Mouse (Mus musculus) lung, postnatal 0 days (tissue): ENCODE results near the gene Trmt10a. TPM values are rescaled to one million over a fixed set of nuclear protein-coding genes. Genes with fewer than 3 reads are reported as not detected.

Source experiments
- ATAC-seq: fragments of 200-750 bp; cut with Nextera tagmentation; 2 replicates; pipeline ENCODE4 v1.8.0; 2017; ENCODE audit warnings: moderate library complexity
- DNase-seq: peaks from one replicate; pipeline ENCODE4 v3.0.0-alpha.2; 2016; ENCODE audit warnings: low spot score
- H3K27ac ChIP-seq: fragments of 300-500 bp; sonication (generic); 2 replicates; pipeline ENCODE4 v1.5.1; 2014; ENCODE audit warnings: antibody characterized with exemption, mild to moderate bottlenecking, low read length, mixed read lengths
- H3K27me3 ChIP-seq: fragments of 300-500 bp; sonication (generic); replicated peaks from 2 replicates; pipeline ENCODE4 v1.6.1; 2014; ENCODE audit warnings: low read length, mixed read lengths; ENCODE audit not compliant: insufficient read depth
- H3K36me3 ChIP-seq: fragments of 300-500 bp; sonication (generic); 2 replicates; pipeline ENCODE4 v1.6.1; 2014; ENCODE audit warnings: low read length, mixed read lengths; ENCODE audit not compliant: insufficient read depth
- H3K4me1 ChIP-seq: fragments of 300-500 bp; sonication (generic); 2 replicates; pipeline ENCODE4 v1.6.1; 2014; ENCODE audit warnings: antibody characterized with exemption, low read depth, low read length, mixed read lengths; ENCODE audit not compliant: insufficient read depth
- H3K4me2 ChIP-seq: fragments of 300-500 bp; sonication (generic); replicated peaks from 2 replicates; pipeline ENCODE4 v1.6.1; 2014; ENCODE audit warnings: low read depth, mild to moderate bottlenecking, low read length, moderate library complexity, mixed read lengths
- H3K4me3 ChIP-seq: fragments of 300-500 bp; sonication (generic); 2 replicates; pipeline ENCODE4 v1.5.1; 2014; ENCODE audit warnings: low read depth, low read length
- H3K9ac ChIP-seq: fragments of 300-500 bp; sonication (generic); replicated peaks from 2 replicates; pipeline ENCODE4 v1.6.1; 2014; ENCODE audit warnings: low read depth, mild to moderate bottlenecking
- H3K9me3 ChIP-seq: fragments of 300-500 bp; sonication (generic); 2 replicates; pipeline ENCODE4 v1.6.1; 2016; ENCODE audit warnings: low read length, mixed read lengths
- CTCF ChIP-seq: IDR thresholded peaks from 2 replicates; pipeline ENCODE4 v1.5.1; 2016; ENCODE audit warnings: antibody characterized with exemption, mild to moderate bottlenecking
- EP300 ChIP-seq: IDR thresholded peaks from 2 replicates; pipeline ENCODE4 v1.6.1; 2016; ENCODE audit warnings: antibody characterized with exemption, mild to moderate bottlenecking, control low read depth
- WGBS: fragments of 180-500 bp; shearing (Covaris S2); extraction: QIAGEN DNeasy Blood & Tissue Kit; methylation state at CpG from one replicate; pipeline ENCODE4 v1.1.7; 2014; 5-methylcytosine and 5-hydroxymethylcytosine counted together
- polyA plus RNA-seq: library from polyadenylated mRNA; unstranded; fragments of >200 nt; fragmentation: Nextera tagmentation; extraction: Ambion mirVana; gene quantifications from 2 replicates; pipeline ENCODE4 v1.2.1, GENCODE M21; 2015

Gene Trmt10a
- polyA plus RNA-seq, 1 experiment from 2014 or later: 6.4 TPM

DNA sequence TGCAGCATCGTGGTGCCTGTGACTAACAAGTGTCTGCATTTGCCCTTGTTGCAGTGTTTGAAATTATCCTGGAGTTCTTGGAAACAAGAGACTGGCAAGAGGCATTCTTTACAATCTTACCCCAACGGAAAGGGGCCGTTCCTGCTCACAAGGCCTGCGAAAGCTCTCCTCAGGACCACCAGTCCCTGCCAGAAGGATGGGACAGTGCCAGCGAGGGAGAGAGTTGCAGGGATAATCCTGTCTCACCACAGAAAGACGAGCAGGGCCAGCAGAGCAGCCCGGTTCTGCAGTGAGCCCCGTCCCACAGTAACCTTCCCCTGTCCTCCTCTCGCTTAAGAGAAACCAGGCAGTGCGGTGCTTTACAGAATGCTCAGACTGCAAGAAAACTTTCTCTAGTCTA lies 13.4 kb downstream of the Trmt10a start:
- Histone ChIP-seq H3K4me1 (no peaks in the 10 kb centered on the region), H3K4me3 (no peak overlapping the region), H3K9me3 (no peaks in the 10 kb centered on the region), H3K9ac (no peak overlapping the region), H3K27ac (no peak overlapping the region), H3K36me3 (0 out of 2 replicates have a peak, but pooled peaks cover 3% of the 10 kb centered on the region), H3K27me3 (no peaks in the 10 kb centered on the region), H3K4me2 (no peak overlapping the region)
- ATAC-seq (no peak), DNase-seq (no peak)
- 79% methylated on average over 10 of the region's 10 CpGs for WGBS
- no peak for TF ChIP-seq CTCF
- no peak for TF ChIP-seq EP300

GRCm38 (mm10) chr3:138161623-138162022 lies 18.4 kb downstream of the Trmt10a start:
- DNase-seq: no peak
- Histone ChIP-seq H3K27ac (no peak overlapping the region), H3K36me3 (no peaks in the 10 kb centered on the region), H3K4me2 (no peak overlapping the region), H3K9ac (no peak overlapping the region), H3K9me3 (no peaks in the 10 kb centered on the region), H3K27me3 (no peaks in the 10 kb centered on the region), H3K4me3 (no peak overlapping the region), H3K4me1 (no peaks in the 10 kb centered on the region)
- TF ChIP-seq CTCF (no peak), EP300 (no peak)
- 82% methylated on average over 10 of the region's 10 CpGs for WGBS
- no peak for ATAC-seq

- ATAC-seq: no peak
- Histone ChIP-seq H3K4me3 (no peak overlapping the region), H3K9ac (no peak overlapping the region), H3K9me3 (no peaks in the 10 kb centered on the region), H3K4me2 (no peak overlapping the region), H3K27ac (no peak overlapping the region), H3K4me1 (no peaks in the 10 kb centered on the region), H3K27me3 (no peaks in the 10 kb centered on the region), H3K36me3 (no peaks in the 10 kb centered on the region)
- no peak for TF ChIP-seq EP300
- no peak for TF ChIP-seq CTCF
- no peak for DNase-seq
- 54% methylated on average over 4 of the region's 4 CpGs for WGBS
Observed at GRCm38 (mm10) chr3:138162553-138163183, 19.4 kb downstream of the Trmt10a start.

DNA sequence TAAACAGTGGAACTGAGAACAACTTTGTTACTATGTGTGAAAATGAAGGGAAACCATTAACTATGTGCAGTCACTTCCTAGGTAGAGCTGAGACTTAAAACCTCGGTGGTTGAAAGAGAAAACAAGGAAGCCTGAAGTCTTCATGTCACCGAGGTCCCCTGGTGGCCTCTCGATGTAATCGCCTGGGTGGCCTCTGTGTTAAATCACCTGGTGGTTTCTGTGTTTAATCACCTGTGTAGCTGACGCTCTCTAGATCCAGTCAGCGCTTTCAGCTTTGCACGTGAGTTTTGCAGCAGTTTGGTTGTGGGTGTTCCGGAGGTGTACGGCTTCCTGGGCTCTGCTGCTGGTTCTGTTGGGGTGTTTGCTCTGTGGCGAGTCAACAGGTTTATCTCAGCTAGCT lies 30.0 kb downstream of the Trmt10a start:
- no peak for TF ChIP-seq CTCF
- TF ChIP-seq EP300: no peak
- Histone ChIP-seq H3K9me3 (no peaks in the 10 kb centered on the region), H3K27me3 (no peaks in the 10 kb centered on the region), H3K27ac (no peak overlapping the region), H3K4me3 (no peak overlapping the region), H3K4me1 (no peaks in the 10 kb centered on the region), H3K4me2 (no peak overlapping the region), H3K9ac (no peak overlapping the region), H3K36me3 (no peaks in the 10 kb centered on the region)
- DNase-seq (no peak), ATAC-seq (no peak)
- WGBS: 77% methylated on average over 10 of the region's 10 CpGs

DNA sequence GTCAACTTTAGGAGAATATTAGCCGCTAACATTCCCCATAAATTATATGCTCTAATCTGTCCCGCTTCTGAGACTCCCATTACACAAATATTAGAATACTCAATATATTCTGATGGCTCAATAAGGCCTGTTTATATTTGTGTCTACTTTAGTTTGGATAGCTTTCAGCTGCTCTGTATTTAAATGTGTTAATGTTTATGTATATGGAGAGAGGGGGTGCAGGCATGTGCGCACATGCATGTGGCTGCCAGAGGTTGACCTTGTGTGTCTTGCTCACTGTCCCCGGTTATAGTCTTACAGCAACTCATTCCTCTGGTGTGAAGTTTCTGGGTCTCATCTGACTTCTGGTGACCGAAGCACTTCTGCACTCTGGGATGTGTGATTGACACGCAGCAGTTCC lies 32.3 kb downstream of the Trmt10a start:
- no peak for ATAC-seq
- no peak overlapping the region for H3K27ac ChIP-seq
- no peak for DNase-seq
- no peaks in the 10 kb centered on the region for H3K36me3 ChIP-seq
- no peak overlapping the region for H3K9ac ChIP-seq
- WGBS: 48% methylated on average over 6 of the region's 6 CpGs
- no peak overlapping the region for H3K4me3 ChIP-seq
- TF ChIP-seq CTCF: no peak
- no peak for TF ChIP-seq EP300
- H3K27me3 ChIP-seq: no peaks in the 10 kb centered on the region
- no peaks in the 10 kb centered on the region for H3K4me1 ChIP-seq
- no peak overlapping the region for H3K4me2 ChIP-seq
- no peaks in the 10 kb centered on the region for H3K9me3 ChIP-seq

GRCm38 (mm10) chr3:138182019-138182418 lies 38.8 kb downstream of the Trmt10a start:
- Histone ChIP-seq H3K4me3 (no peak overlapping the region), H3K9me3 (no peaks in the 10 kb centered on the region), H3K36me3 (no peaks in the 10 kb centered on the region), H3K27ac (no peak overlapping the region), H3K4me1 (no peaks in the 10 kb centered on the region), H3K4me2 (no peak overlapping the region), H3K9ac (no peak overlapping the region), H3K27me3 (no peaks in the 10 kb centered on the region)
- DNase-seq (no peak), ATAC-seq (no peak)
- TF ChIP-seq EP300: no peak
- TF ChIP-seq CTCF: no peak
- WGBS: 80% methylated on average over 2 of the region's 2 CpGs

DNA sequence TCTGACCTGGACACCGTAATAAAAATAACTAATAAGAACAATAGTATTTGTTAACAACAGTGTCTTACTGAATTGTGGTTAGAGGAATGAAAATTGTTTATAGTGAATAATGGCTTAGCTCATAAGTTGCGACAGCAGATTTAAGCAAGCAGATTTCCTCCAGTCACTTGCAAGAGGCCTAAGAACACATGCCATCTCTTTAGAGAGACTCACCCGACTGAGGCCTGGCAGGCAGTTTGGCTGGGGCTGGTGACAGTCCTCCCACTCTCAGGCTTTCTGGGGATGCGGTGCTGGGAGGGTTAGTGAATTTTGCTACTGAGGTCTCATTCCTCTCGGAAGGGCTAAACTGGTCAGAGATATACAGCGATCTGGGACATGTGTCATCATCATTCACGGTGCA lies 40.1 kb downstream of the Trmt10a start:
- no peaks in the 10 kb centered on the region for H3K9me3 ChIP-seq
- no peak overlapping the region for H3K4me2 ChIP-seq
- no peaks in the 10 kb centered on the region for H3K4me1 ChIP-seq
- H3K27ac ChIP-seq: no peak overlapping the region
- DNase-seq (no peak), ATAC-seq (no peak)
- TF ChIP-seq CTCF (no peak), EP300 (no peak)
- no peaks in the 10 kb centered on the region for H3K27me3 ChIP-seq
- 74% methylated on average over 7 of the region's 7 CpGs for WGBS
- no peak overlapping the region for H3K9ac ChIP-seq
- no peak overlapping the region for H3K4me3 ChIP-seq
- no peaks in the 10 kb centered on the region for H3K36me3 ChIP-seq
